Comparison of ENCODE assay signal across 13 mouse cellular contexts in genomic region chr10:68965271-68965670, GRCm38 (mm10).
"Had no signal": no experiment of that assay in that cellular context is flagged by ENCODE, and none has a peak within 500 bp of the region (broad histone marks: within the 10 kb centered on the region; RNA-seq: fewer than 3 reads in every experiment).

No protein-coding gene starts in this region.

- DNase-seq: lung, embryonic 14.5 days; lung, postnatal 10 days; lung, postnatal 4 days; right cerebral cortex, postnatal 14 days; thymus, adult 2 months; thymus, postnatal 25 days; thymus, postnatal 4 days had no signal

- H3K27me3 ChIP-seq: midbrain, embryonic 13.5 days; midbrain, embryonic 15.5 days; neural tube, embryonic 12.5 days; stomach, embryonic 15.5 days had no signal

- H3K27ac ChIP-seq: midbrain, embryonic 13.5 days; midbrain, embryonic 15.5 days; neural tube, embryonic 12.5 days; stomach, embryonic 15.5 days; stomach, postnatal 0 days had no signal

- H3K36me3 ChIP-seq: midbrain, embryonic 13.5 days; midbrain, embryonic 15.5 days; neural tube, embryonic 12.5 days; stomach, embryonic 15.5 days had no signal

- ATAC-seq: midbrain, embryonic 13.5 days; midbrain, embryonic 15.5 days had no signal

- H3K4me3 ChIP-seq: midbrain, embryonic 13.5 days; midbrain, embryonic 15.5 days; neural tube, embryonic 12.5 days; stomach, embryonic 15.5 days had no signal

- H3K9me3 ChIP-seq: midbrain, embryonic 13.5 days; midbrain, embryonic 15.5 days; neural tube, embryonic 12.5 days; stomach, embryonic 15.5 days had no signal

- H3K4me1 ChIP-seq: stomach, embryonic 15.5 days had no signal

- H3K4me2 ChIP-seq: lung, embryonic 14.5 days; midbrain, embryonic 11.5 days; midbrain, embryonic 13.5 days; midbrain, embryonic 15.5 days; neural tube, embryonic 12.5 days; stomach, embryonic 15.5 days had no signal

- H3K9ac ChIP-seq: lung, embryonic 14.5 days; midbrain, embryonic 13.5 days; midbrain, embryonic 15.5 days; neural tube, embryonic 12.5 days; stomach, embryonic 15.5 days had no signal
